Mouse (Mus musculus): Measurements from ENCODE around the gene Kndc1. TPM values are rescaled to one million over a fixed set of nuclear protein-coding genes. Genes with fewer than 3 reads are reported as not detected.

Kndc1 gene
- 0.57 and 1.1 TPM in 2 replicates for total RNA-seq (2021)
- long read RNA-seq = 0 reads

- DNase-seq = peak; percentile 64
Measured at GRCm38 (mm10) chr7:139894655-139895557, at the start of gene Kndc1. TSS of gene Kndc1 (plus strand) at chr7:139894696.

GRCm38 (mm10) chr7:139845101-139845500 lies 49.4 kb upstream of the Kndc1 start:
- DNase-seq = no peak

- DNase-seq = no peak
Measured at GRCm38 (mm10) chr7:139850152-139850551, 44.3 kb upstream of the Kndc1 start.

DNA sequence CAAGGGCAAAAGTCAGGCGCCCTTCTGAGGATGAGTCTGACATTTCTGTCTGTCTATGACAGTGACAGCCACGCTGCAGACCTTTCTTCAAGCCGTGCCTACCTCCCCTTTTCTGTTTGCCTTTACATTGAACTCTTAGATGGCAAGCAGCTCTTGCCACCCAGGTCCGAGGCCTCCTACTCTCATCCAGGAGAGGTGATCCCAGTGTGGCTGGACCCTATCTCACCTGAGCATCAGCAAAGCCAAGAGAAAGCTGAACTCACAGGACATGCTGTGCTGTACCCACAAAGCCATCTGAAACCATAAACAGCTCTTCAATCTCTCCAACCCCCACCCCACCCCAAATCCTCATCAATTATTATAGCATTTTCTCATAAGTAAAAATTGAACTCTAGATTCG lies 43.8 kb upstream of the Kndc1 start:
- DNase-seq = no peak

GRCm38 (mm10) chr7:139851098-139851497 lies 43.4 kb upstream of the Kndc1 start:
- DNase-seq = no peak

GRCm38 (mm10) chr7:139855261-139855660 lies 39.2 kb upstream of the Kndc1 start:
- DNase-seq = no peak

- DNase-seq = peak; percentile 66
Measured at GRCm38 (mm10) chr7:139861411-139861810, 33.1 kb upstream of the Kndc1 start.

GRCm38 (mm10) chr7:139863076-139863475 lies 31.4 kb upstream of the Kndc1 start:
- DNase-seq = no peak

- no peak for DNase-seq
Measured at GRCm38 (mm10) chr7:139864253-139864652, 30.2 kb upstream of the Kndc1 start.

GRCm38 (mm10) chr7:139864871-139865270 lies 29.6 kb upstream of the Kndc1 start:
- no peak for DNase-seq

DNA sequence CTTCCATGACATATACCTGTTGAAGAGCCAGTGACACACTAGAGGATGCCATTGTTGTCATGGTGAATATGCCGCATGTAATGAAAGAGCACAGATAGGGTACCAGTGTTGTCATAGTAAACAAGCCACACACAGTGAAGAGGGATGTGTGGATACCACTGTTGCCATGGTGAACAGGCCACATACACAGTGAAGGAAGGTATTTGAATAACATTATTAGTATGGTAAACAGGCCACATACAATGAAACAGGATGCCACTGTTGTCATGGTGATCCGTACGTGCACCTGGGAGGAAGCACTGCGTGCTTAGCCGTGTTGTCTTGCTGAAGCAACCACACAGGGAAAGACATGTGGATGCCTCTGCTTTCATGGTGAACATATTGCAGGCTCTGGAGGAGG lies 23.5 kb upstream of the Kndc1 start:
- no peak for DNase-seq

DNA sequence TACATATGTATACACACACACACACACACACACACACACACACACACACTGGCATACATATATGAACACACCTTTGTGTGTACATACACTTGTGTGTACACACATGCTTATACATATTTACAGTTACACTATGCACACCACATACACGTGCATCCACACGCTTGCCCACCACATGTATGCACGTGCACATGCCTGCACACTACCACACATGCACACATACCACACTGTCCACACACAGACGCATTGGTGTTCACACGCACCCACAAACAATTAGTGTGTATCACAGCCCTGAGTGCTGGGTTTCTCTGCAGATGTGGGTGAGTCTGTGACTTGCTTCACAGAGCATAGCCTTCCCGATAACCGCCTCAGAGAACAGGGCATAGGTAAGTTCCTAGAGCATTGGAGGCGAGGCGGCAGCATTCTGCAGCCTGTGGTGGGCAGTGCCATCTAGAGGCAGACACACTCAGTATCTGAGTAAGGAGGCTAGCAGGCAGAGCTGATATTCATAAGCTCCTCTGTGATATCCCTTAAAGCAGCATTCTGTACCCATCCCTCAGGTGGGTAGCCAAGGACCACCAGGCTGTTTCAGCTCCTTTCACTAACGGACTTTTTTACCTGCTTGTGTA lies 17.2 kb upstream of the Kndc1 start:
- DNase-seq = no peak

DNA sequence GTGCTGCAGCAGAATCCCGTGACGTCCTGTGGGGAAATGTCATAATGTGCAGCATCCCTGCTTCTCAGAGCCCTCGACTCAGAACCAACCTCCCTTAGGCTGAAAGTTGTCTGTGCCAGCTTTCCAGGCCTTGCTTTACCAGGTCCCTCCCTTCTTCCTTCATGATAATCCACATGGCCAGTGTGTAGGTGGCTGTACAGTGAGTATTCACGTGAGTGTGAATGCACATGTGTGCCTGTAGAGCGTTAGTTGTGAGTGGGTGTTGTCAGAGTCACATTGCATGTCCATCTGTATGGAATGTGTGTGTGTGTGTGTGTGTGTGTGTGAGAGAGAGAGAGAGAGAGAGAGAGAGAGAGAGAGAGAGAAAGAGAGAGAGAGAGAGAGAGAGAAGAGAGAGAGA lies 16.4 kb upstream of the Kndc1 start:
- DNase-seq = no peak

DNA sequence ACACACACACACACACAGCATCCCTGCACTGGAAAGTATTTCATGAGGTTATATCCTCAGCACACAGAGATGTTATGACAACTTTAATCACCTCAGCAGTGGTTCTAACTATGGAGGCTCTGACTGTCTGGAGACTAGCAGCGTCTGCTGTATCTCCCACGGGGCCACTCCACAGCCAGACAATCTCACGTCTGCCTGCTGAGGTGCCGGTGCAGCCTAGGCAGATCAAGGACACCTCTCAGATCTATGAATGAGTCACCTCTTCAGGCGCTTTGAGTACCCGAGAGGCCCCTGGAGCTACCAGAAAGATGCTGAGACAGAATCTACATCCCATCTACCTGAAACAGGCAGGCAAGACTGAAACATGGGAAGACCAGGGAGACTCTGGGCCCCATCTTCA lies 15.9 kb upstream of the Kndc1 start:
- DNase-seq = no peak

GRCm38 (mm10) chr7:139883545-139883944 lies 11.0 kb upstream of the Kndc1 start:
- DNase-seq = no peak

- DNase-seq = no peak
Measured at GRCm38 (mm10) chr7:139891779-139892178, 2.7 kb upstream of the Kndc1 start.

- no peak for DNase-seq
Measured at GRCm38 (mm10) chr7:139896271-139896670, 1.8 kb downstream of the Kndc1 start.

GRCm38 (mm10) chr7:139896796-139897195 lies 2.3 kb downstream of the Kndc1 start:
- no peak for DNase-seq

DNA sequence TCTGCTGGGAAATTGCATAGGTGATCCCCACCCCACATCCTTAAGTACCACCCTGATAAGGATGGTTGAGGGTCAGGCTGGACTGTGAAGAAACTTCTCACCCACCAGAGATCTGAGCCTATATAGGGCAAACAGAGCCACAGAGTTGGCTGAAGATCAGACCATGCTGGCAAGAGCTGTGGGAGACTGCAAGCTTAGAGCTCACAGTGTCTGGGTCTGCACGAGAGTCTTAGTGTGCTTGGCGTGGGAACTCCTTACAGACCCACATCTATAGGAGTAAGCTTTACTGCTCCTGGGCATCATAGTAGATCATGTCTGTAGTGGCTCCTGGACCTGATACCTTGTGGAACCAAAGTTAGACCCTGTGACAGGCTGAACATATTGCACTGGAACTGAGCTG lies 4.1 kb downstream of the Kndc1 start:
- DNase-seq = no peak

GRCm38 (mm10) chr7:139899505-139899904 lies 5.0 kb downstream of the Kndc1 start:
- no peak for DNase-seq

- no peak for DNase-seq
Measured at GRCm38 (mm10) chr7:139900456-139900855, 6.0 kb downstream of the Kndc1 start.

DNA sequence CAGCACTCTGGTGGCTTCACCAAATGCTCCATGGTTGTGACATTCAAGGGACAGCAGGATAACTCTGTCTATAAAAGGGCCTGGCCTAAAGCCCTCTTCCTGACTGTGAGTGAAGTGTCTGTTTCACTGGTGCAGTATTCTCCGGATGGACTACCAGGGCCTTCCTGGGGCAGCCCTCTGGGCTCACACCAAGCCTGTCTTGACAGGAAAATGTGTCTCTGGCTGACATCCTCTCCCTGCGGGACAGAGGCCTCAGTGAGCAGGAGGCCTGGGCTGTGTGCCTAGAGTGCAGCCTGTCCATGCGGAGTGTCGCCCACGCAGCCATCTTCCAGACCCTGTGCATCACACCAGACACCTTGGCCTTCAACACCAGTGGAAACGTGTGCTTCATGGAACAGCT lies 6.4 kb downstream of the Kndc1 start:
- no peak for DNase-seq

DNA sequence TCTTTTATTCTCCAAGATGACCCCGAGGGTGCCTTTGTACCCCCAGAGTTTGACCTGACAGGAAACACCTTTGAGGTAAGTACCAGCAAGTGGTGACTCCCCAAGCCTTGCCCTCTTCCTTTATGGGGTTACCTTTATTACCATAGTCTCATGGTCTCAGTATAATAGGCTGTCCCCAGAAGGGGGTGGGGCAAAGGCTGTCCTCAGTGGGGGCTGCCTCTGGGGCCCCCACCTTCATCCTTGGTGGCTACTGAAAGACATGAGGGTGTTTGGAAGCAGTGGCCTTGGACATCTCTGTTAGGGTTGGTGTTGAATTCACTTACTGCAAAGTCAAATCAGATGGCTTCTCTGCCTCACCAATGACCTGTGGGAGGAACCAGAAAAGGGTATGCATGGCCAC lies 7.5 kb downstream of the Kndc1 start:
- no peak for DNase-seq

- DNase-seq = no peak
Measured at GRCm38 (mm10) chr7:139905261-139905660, 10.8 kb downstream of the Kndc1 start.

All from adrenal gland, postnatal 25 days (tissue).